Mouse (Mus musculus) CD4-positive, CD25-positive, alpha-beta regulatory T cell, adult 4 months (primary cell): Measurements from ENCODE around the gene Rasgef1a. TPM values are rescaled to one million over a fixed set of nuclear protein-coding genes. Genes with fewer than 3 reads are reported as not detected.

Experiments
- ATAC-seq: one replicate; pipeline ENCODE4 v1.8.0; 2017
- polyA plus RNA-seq, 2 experiments: library from polyadenylated mRNA; unstranded; fragments of 100-300 nt; shearing (Covaris generic); gene quantifications; one replicate each; pipeline ENCODE4 v1.2.1; 2017

Rasgef1a gene
- polyA plus RNA-seq, 2 experiments from 2014 or later: 5.4 to 7.8 TPM

- no peak for ATAC-seq
These were observed 125.9 kb downstream of the Rasgef1a start for GRCm38 (mm10) chr6:118137148-118137547.

- peak; percentile 97 for ATAC-seq
These were observed 127.8 kb downstream of the Rasgef1a start, which contains the start of gene Csgalnact2 for GRCm38 (mm10) chr6:118138731-118139709. Gene Csgalnact2 (minus strand): TSS chr6:118139140.

GRCm38 (mm10) chr6:118140961-118141360 is 129.7 kb downstream of the Rasgef1a start:
- ATAC-seq: no peak

Other genes starting within 250 kb of the Rasgef1a start
- gene Zfp637, start 170.3 kb upstream of the Rasgef1a start, polyA plus RNA-seq: 10 to 100 TPM; 34.4 to 40.9 TPM
- gene Zfp239, start 149.3 kb upstream of the Rasgef1a start, polyA plus RNA-seq: 1 to 10 TPM; 2.4 to 3.3 TPM
- gene Hnrnpf, start 111.1 kb upstream of the Rasgef1a start, polyA plus RNA-seq: 1,000 to 10,000 TPM; 1,072 to 1,239 TPM
- gene Fxyd4, start 73.7 kb upstream of the Rasgef1a start, polyA plus RNA-seq: 10 to 100 TPM in 1 of 2 experiments, 1 to 10 TPM in 1; 7.6 to 14.3 TPM
- 1 to 10 TPM; 6.0 to 8.7 TPM for gene Csgalnact2, start 127.7 kb downstream of the Rasgef1a start, polyA plus RNA-seq
- under 1 TPM; 0.28 to 0.65 TPM for gene Ret, start 186.3 kb downstream of the Rasgef1a start, polyA plus RNA-seq